Mouse (Mus musculus) urinary bladder, adult 2 months (tissue): ENCODE measurements around the gene Tmem11. TPM values are rescaled to one million over a fixed set of nuclear protein-coding genes. Genes with fewer than 3 reads are reported as not detected.
"Not testable (repeated sequence)": the region's sequence is repeated elsewhere in the genome, so short reads cannot be mapped to it uniquely, and the experiment has no call there.

Source experiments
- DNase-seq: peaks from one replicate; pipeline ENCODE4 v3.0.0; 2022; ENCODE audit warnings: low spot score
- polyA plus RNA-seq: library from polyadenylated mRNA; depleted of rRNA; stranded (reverse); fragments of >200 nt; gene quantifications from 2 replicates; pipeline ENCODE4 v1.2.3, GENCODE M21; 2012

The Tmem11 gene
- polyA plus RNA-seq, 1 experiment: 51.1 TPM

GRCm38 (mm10) chr11:60886986-60887385, 7.9 kb upstream of the Tmem11 start:
- not testable (repeated sequence) for DNase-seq

- DNase-seq: no peak
Measured at GRCm38 (mm10) chr11:60882386-60882785, 3.3 kb upstream of the Tmem11 start.

- DNase-seq: no peak
Measured at GRCm38 (mm10) chr11:60880559-60880958, 1.5 kb upstream of the Tmem11 start.

- DNase-seq: no peak
Measured at GRCm38 (mm10) chr11:60879423-60879822, 351 bp upstream of the Tmem11 start.

DNA sequence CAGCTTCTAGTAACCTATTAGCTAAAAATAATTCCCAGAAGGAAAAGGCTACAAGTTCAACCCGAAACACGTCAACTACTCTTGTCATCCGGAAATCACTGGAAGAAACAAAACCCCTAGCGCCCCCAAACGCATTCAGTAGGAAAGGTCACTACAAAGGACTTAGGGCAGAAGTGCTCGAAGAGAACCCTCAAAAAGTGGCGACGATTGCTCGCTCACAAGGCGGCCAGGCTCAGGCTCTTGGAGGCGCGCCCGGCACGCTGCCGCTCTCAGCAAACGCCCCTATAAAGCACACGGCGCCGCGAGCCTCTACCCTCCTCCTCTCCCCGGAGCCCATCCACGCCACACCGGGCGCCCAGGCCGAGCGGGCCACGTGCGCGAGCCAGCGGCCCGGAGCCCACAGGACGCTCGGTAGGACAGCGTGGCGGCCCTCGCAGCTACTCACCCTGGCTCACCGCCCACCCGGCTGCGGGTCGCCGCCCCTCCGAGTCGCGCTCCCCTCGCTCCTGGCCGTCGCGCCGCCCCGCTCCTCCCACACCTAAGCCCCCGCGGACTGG, 938 bp downstream of the Tmem11 start:
- no peak for DNase-seq

- DNase-seq: no peak
Measured at GRCm38 (mm10) chr11:60873101-60873500, 6.0 kb downstream of the Tmem11 start.

- DNase-seq: no peak
Measured at GRCm38 (mm10) chr11:60871409-60871808, 7.7 kb downstream of the Tmem11 start.

GRCm38 (mm10) chr11:60869471-60869870, 9.6 kb downstream of the Tmem11 start:
- not testable (repeated sequence) for DNase-seq

- DNase-seq: no peak
Measured at GRCm38 (mm10) chr11:60867904-60868303, 11.2 kb downstream of the Tmem11 start.

- no peak for DNase-seq
Measured at GRCm38 (mm10) chr11:60867456-60867855, 11.6 kb downstream of the Tmem11 start.

DNA sequence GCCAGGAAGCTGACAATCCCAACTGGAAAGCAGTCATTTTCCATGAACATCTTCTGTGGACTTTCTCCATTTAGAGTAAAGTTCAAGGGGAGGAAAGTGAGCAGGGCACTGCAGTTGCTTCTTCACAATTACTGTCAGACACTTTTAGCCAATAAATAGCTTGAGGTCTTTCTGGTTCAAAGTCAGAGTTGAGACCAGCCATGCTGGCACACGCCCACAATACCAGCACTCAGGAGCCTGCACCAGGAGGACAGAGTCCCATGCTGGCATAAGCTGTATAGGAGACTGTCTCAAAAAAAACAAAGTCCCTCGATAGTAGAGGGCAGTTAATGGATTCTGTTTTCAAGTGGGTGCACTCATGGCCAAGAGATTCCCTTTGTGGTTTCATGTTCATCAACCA, 13.1 kb downstream of the Tmem11 start:
- DNase-seq: no peak

DNA sequence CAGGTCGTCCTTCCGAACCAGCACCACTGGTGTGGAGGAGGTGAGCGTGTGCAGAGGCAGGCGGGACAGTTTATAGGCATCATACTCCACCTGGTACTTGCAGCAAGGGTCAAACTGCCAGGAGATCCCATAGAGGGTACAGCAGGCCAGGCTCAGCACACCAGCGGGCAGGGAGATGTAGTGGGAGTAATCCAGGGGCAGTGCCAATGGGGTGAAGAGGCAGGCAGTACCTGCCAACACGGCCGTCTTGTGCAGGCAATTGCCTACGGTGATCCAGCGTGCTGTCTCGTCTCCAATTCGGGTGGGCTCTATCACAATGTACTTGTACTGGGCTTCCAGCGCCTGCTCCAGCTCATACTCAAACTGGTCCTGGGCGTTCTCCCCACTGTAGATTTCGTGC, 14.2 kb downstream of the Tmem11 start:
- no peak for DNase-seq

- DNase-seq: no peak
Measured at GRCm38 (mm10) chr11:60864166-60864565, 14.9 kb downstream of the Tmem11 start.

DNA sequence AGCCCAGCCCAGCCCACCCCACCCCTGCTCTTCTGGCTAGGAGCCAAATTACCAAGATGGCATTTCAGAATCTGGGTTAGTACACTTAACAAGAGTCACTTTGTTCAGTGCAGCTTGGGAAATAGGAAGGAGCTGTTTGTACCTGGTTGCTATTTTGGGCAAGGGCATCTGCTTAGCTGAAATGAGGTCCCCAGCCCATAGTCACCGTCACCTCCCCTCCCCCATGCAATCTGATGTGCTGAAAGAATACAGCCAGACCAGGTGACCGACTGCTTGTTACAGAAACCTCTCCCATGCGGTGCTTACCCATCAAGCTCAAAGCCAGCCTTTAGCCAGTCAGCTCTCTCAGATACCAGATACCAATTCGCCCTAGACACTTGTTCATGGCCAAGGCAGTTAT, 15.9 kb downstream of the Tmem11 start:
- DNase-seq: no peak

DNA sequence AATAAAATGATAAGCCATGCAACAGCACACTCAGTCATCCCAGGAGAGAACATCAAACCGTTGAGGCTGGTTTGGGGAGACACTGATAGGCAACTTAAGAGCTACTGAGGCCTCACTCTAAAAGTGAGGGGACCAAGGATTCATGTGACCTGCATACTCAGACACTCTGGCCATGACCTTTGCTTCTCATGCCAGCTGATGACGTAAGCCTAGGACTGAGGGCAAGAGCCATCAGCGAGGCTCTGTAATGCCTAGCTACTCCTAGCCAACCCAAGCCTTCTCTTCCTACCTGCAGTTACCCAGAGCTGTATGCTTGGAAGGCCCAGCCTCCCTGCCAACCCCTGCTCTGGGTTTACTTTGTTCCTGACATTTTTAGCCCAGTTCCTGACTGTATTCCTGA, 17.1 kb downstream of the Tmem11 start:
- no peak for DNase-seq

- no peak for DNase-seq
Measured at GRCm38 (mm10) chr11:60856587-60856986, 22.5 kb downstream of the Tmem11 start.

GRCm38 (mm10) chr11:60845415-60845814, 33.7 kb downstream of the Tmem11 start:
- no peak for DNase-seq

GRCm38 (mm10) chr11:60843412-60843811, 35.7 kb downstream of the Tmem11 start:
- no peak for DNase-seq

DNA sequence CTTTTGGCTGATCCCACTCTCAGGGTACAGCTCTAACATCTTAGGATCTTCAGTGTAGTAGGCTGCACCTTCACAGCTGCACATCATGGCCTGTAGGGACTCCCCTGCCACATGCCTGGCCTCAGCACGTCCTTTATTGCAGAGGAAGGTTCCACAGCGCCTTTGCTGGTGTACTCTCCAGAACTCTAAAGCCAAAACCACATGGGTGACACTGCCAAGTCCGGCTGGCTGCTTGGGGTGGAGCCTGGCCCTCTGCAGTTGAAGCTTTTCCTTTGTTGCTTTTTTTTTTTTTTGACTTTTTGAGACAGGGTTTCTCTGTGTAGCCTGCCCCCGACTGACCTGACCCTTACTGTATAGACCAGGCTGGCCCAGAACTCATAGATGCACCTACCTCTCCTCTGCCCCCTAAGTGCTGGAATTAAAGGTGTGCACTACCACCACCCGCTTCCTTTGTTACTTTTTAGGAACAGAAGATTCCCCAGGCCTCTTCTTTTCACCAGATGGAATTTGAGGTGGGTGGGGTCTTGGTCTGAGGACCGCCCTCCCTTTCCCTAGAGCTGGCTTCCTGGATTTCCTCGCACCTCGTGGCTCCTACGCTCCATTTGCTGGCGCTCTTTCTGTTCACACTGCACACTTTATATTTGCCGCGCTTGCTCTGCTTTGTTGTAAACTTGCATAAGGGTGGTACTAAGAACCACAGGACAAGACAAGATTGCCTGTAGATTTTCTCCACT, 37.4 kb downstream of the Tmem11 start:
- DNase-seq: no peak

GRCm38 (mm10) chr11:60837644-60838406, 41.2 kb downstream of the Tmem11 start:
- DNase-seq: no peak

DNA sequence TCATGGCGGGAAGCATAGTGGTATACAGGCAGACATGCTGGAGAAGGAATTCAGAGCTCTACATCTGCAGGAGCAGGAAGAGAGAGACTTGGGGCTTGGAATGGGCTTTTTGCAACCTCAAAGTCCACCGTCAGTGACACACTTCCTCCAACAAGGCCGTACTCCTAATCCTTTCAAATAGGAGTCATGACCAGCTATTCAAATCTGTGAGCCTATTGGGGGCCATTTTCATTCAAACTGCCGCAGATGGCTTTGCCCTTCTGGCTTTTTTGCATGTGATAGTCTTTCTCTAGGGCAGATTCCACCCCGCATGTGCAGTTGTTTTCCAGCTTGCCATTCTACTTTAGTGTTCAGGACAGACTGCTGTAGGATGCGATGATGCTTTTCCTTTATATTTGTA, 42.2 kb downstream of the Tmem11 start:
- DNase-seq: no peak

DNA sequence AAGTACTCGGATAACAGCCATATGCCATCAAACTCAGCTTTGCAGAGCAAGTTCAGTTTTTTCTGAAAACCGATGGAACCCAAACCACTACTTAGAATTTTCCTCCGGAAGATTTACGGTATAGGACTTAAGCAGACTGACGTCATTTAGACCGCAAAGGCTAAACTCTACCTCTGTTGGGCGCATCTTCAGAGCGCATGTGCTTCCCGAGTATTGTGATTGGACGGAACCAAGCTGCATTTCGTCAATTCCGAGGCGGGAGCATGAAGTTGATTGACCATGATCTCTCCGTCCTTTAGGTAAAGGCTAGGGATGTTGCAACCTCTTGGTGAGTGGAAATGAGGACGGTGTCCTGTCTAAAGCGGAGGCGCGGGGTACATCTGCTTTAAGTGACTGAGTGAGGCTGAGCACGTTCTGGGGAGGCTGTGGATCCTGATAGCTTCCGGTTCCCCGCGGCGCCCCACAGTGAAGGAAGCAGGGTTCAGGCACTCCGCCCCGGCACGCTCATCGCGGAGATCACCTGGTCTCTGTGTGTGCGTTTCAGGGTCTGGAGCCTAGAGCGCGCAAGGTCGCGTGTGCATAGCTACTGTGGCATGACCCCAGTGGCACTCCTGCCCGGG, 48.5 kb downstream of the Tmem11 start, which contains the start of gene Dhrs7b:
TSS of gene Dhrs7b (plus strand) at position 199 of the 620 bp plus-strand sequence.
- DNase-seq: peak; percentile 60
